Mouse (Mus musculus): ENCODE measurements around the gene Rai1.

Rai1 gene

GRCm38 (mm10) chr11:60193556-60193955, 88.7 kb downstream of the Rai1 start:
- DNase-seq = no peak

- peak; percentile 45 for DNase-seq
These were observed 90.3 kb downstream of the Rai1 start for GRCm38 (mm10) chr11:60195108-60195507.

DNA sequence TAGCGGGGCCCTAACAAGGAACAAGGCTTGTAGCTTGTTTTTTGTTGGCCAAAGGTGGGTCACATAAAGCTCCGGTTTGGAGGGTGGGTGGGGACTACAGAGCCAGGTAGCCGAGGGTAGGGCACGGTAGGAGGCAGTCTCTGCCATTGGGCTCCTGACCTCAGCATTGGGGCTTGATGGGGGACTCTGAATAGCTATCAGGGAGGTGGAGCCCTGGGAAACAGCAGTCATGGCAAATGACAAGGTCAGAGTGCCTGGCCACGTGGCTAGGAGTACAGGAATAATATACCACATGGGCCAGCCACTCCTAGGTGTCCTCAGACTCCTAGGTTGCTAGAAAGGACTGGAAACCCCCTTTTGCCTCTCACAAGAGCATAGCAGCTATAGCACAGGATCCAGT, 91.5 kb downstream of the Rai1 start:
- no peak for DNase-seq

DNA sequence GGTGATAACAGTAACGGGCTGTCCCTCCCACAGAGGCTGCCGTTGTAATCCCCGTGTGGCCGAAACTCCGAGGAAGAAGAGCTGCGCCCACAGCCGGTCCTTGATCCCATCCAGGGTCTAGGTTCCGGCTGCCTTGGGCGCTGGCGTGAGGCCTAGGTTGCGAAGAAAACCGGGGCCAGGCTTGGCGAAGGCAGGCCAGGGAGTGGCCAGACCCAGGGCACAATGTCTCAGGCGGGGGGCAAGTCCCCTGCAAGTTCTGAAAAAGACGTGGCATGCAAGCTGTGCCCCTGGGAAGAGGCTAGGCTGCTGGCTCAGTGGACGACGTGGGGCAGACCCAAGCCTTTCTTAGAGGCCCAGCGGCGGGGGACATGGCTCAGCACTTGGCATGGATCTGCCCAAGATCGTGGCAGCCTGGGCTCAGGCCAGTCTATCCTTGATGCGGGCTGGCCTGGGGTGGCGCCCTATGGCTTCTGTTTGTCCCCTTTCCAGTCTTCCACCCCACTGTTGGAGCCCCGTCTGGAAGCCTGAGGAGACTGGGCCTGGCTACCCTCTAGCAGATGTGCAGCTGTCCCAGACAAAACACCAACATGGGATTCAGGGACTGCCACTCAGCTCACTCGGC, 93.3 kb downstream of the Rai1 start:
- DNase-seq = no peak

- no peak for DNase-seq
These were observed 93.8 kb downstream of the Rai1 start for GRCm38 (mm10) chr11:60198651-60199050.

GRCm38 (mm10) chr11:60199702-60200184, 94.9 kb downstream of the Rai1 start:
- peak; percentile 94 for DNase-seq

DNA sequence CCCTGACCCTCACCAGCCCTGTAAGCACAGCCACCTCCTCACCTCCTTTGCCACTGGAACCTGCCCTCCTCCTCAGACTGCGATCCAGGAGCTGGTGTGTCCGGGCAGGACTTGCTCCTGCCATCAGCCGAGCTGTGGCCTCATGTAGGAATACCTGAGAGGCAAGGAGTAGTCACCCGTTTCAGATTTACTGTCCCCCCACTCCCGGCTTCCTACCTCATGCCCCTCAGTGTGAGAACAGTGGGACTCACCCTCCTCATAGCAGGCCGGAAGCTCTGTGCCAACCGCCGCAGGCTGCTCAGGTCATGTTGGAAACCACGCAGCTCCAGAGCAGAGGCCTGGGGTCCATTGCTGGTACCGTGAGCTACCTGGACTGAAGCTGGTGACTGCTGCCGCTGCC, 95.6 kb downstream of the Rai1 start:
- DNase-seq = no peak

GRCm38 (mm10) chr11:60202710-60203638, 98.2 kb downstream of the Rai1 start:
- DNase-seq = no peak

DNA sequence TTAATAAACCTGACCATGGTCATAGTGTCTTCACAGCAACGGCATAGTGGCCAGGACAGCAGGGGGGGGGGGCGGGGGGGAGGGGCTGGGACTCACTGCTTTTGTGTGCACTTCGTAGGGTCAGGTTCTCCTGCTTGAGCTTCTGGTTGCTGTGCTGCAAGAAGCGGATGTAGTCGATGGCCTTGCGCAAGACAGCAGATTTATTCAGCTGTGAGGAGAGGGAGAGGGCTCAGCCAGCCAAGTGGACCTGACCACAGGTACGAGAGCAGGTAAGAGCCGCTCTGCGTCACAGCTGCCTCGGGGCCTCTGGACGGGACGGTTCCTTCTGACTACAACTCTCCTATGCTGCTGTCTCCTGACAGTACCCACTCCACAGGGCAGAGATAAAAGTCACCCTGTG, 100.2 kb downstream of the Rai1 start:
- no peak for DNase-seq

GRCm38 (mm10) chr11:60206207-60206606, 101.4 kb downstream of the Rai1 start:
- DNase-seq = no peak

- peak; percentile 60 for DNase-seq
These were observed 103.4 kb downstream of the Rai1 start for GRCm38 (mm10) chr11:60208201-60208600.

DNA sequence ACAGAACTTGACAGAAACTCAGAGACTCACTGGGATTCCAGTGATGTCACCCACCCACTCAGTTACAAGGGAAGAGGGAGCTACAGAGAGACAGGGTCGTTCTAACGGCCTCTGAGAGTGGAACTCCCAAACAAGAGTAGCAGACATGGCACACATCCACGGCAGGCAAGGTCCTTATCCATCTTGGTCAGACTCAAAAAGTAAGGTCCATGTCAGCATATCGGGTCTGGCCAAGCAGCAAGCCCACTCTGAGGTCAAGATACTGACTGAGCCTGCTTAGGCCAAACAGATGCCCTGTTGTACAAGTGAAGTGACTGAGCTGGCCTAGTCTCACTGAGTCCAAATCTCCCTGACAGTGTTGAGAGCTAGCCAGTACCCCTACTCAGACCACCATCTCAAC, 103.9 kb downstream of the Rai1 start:
- no peak for DNase-seq

GRCm38 (mm10) chr11:60209217-60209932, 104.6 kb downstream of the Rai1 start:
- peak; percentile 84 for DNase-seq

GRCm38 (mm10) chr11:60209933-60210249, 105.1 kb downstream of the Rai1 start:
- DNase-seq = no peak

DNA sequence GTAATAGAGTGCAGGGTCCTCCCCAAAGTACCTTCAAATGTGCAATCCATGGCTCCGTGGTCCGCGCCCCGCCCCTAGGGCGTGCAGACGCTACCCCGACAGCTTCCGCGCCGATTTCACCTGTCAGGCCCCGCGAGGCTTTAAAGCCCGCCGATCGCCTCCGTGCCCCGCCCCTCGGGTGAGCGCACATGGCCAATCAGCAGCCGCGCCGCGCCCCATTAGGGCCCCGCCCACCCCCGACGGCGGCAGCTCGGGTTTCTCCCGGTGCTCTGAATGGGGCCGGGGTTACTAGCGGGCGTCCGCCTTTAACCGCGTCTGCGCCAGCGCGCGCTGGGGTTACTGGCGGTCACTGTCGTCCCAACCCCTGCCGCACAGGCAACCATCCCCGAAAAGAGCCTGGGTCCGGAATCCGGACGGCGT, 105.5 kb downstream of the Rai1 start:
- DNase-seq = peak; percentile 96

GRCm38 (mm10) chr11:60211152-60211551, 106.3 kb downstream of the Rai1 start:
- DNase-seq = peak; percentile 20

- DNase-seq = no peak
These were observed 106.9 kb downstream of the Rai1 start for GRCm38 (mm10) chr11:60211761-60212160.

- no peak for DNase-seq
These were observed 108.5 kb downstream of the Rai1 start for GRCm38 (mm10) chr11:60213266-60213665.

GRCm38 (mm10) chr11:60216671-60217070, 111.9 kb downstream of the Rai1 start:
- peak; percentile 34 for DNase-seq

GRCm38 (mm10) chr11:60217467-60217866, 112.7 kb downstream of the Rai1 start:
- DNase-seq = no peak

DNA sequence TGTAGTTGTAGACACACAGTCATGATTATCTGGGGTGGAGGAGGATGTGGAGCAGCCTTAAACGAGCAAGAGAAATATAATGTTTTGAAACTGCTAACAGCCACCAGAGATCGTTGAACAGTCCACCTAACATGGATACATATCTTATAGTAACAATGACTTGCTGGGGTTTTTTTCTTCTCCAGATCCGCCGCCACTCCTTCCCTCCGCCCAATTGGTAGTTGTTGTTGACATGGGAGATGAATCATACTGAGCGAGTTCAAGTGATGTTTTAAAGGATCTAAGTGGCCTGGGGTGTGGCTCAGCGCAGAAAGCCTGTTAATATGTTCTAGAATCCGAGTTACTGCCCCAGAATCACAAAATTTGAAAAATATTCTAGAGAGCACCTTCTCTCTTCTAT, 114.8 kb downstream of the Rai1 start:
- no peak for DNase-seq

DNA sequence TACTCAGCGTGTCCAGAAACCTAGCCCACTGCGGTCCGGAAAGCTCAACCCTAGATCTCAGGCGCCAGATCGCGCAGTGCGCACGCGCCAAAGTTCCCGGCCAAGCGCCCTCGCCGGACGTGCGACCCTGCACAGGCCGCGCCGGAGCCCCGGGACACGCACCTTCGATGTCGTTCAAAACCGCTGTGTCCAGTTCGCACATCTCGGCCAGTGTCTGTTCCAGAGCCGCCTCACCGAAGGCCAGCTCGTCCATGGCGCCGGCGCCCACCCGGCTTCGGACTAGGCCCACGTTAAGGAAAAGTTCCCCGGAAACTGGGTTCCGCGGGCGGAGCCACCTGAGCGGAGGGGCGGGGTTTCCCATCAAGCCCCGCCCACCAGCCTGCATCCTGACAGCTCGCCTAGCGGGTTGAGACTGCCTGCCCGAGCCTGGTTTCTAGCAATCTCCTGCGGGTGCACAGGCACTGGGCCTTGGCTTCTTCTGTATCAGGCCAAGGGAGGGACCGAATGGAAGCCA, 115.5 kb downstream of the Rai1 start:
- peak; percentile 96 for DNase-seq

DNA sequence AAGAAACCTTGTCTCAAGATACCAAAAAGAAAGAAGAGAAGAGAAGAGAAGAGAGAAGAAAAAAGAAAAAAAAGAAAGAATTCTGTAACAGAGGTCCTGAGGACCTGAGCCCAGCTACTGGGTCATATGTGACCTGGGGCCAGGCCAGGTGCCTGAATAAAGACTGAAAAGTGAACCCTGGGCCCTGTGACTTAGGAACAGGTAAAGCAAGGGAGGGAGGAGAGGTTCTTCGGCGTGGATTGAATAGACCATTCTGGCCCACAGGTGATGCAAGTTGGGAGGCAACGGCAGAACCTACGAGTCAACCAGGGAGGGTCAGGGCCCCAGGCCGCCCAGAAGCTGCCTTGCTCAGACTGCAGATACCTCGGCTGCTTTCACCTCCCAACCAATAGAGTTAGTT, 116.6 kb downstream of the Rai1 start:
- DNase-seq = no peak
